Mouse (Mus musculus): Measurements from ENCODE around the gene Cdca4. TPM values are rescaled to one million over a fixed set of nuclear protein-coding genes. Genes with fewer than 3 reads are reported as not detected.

Cdca4 gene
- polyA plus RNA-seq, 1 experiment from 2014 or later, result 53.2 TPM

Other genes starting within 250 kb of the Cdca4 start
- gene Inf2, start 240.6 kb downstream of the Cdca4 start, polyA plus RNA-seq (2015; fragmentation: Nextera tagmentation; extraction: Ambion mirVana), result 3.0 and 3.6 TPM in 2 replicates
- gene Adssl1, start 209.4 kb downstream of the Cdca4 start, polyA plus RNA-seq (2015; fragmentation: Nextera tagmentation; extraction: Ambion mirVana), result 108 and 118 TPM in 2 replicates
- gene Siva1, start 184.7 kb downstream of the Cdca4 start, polyA plus RNA-seq (2015; fragmentation: Nextera tagmentation; extraction: Ambion mirVana), result 117 and 139 TPM in 2 replicates
- 51.4 and 56.7 TPM in 2 replicates for gene Akt1, start 154.5 kb downstream of the Cdca4 start, polyA plus RNA-seq (2015; fragmentation: Nextera tagmentation; extraction: Ambion mirVana)
- gene Zbtb42, start 150.6 kb downstream of the Cdca4 start, polyA plus RNA-seq (2015; fragmentation: Nextera tagmentation; extraction: Ambion mirVana), result 4.9 and 6.9 TPM in 2 replicates
- 4.3 and 5.1 TPM in 2 replicates for gene Cep170b, start 109.0 kb downstream of the Cdca4 start, polyA plus RNA-seq (2015; fragmentation: Nextera tagmentation; extraction: Ambion mirVana)
- 19.4 and 32.5 TPM in 2 replicates for gene Pld4, start 68.8 kb downstream of the Cdca4 start, polyA plus RNA-seq (2015; fragmentation: Nextera tagmentation; extraction: Ambion mirVana)
- gene Ahnak2, start 26.8 kb downstream of the Cdca4 start, polyA plus RNA-seq (2015; fragmentation: Nextera tagmentation; extraction: Ambion mirVana), result 2.0 and 2.1 TPM in 2 replicates
- gene Clba1, start 20.5 kb downstream of the Cdca4 start, polyA plus RNA-seq (2015; fragmentation: Nextera tagmentation; extraction: Ambion mirVana), result 6.0 and 8.4 TPM in 2 replicates
- gene Gpr132, start 38.8 kb upstream of the Cdca4 start, polyA plus RNA-seq (2015; fragmentation: Nextera tagmentation; extraction: Ambion mirVana), result 1.4 and 3.6 TPM in 2 replicates
- gene Jag2, start 100.4 kb upstream of the Cdca4 start, polyA plus RNA-seq (2015; fragmentation: Nextera tagmentation; extraction: Ambion mirVana), result 4.0 and 5.4 TPM in 2 replicates
- gene Nudt14, start 112.7 kb upstream of the Cdca4 start, polyA plus RNA-seq (2015; fragmentation: Nextera tagmentation; extraction: Ambion mirVana), result 36.0 and 43.3 TPM in 2 replicates
- gene Btbd6, start 147.1 kb upstream of the Cdca4 start, polyA plus RNA-seq (2015; fragmentation: Nextera tagmentation; extraction: Ambion mirVana), result 26.0 and 26.1 TPM in 2 replicates
- 38.3 and 42.6 TPM in 2 replicates for gene Brf1, start 171.3 kb upstream of the Cdca4 start, polyA plus RNA-seq (2015; fragmentation: Nextera tagmentation; extraction: Ambion mirVana)
- 7.0 and 8.2 TPM in 2 replicates for gene Pacs2, start 185.1 kb upstream of the Cdca4 start, polyA plus RNA-seq (2015; fragmentation: Nextera tagmentation; extraction: Ambion mirVana)
- not detected in 2 replicates for gene Tex22, start 245.1 kb upstream of the Cdca4 start, polyA plus RNA-seq (2015; fragmentation: Nextera tagmentation; extraction: Ambion mirVana)

All from heart, embryonic 16.5 days (tissue).